Mouse (Mus musculus) spleen, adult 2 months (tissue): ENCODE measurements at regions not wholly inside any gene's neighbourhood (a gene's known extent, or its start where the extent isn't known, plus 50 kb on each side); places are given as distances from the start of the nearest gene placed in this dataset.

Source experiments
- CTCF ChIP-seq: fragments of 200-500 bp; IDR thresholded peaks from 2 replicates; pipeline ENCODE4 v1.5.1; 2011; ENCODE audit warnings: mild to moderate bottlenecking, inconsistent platforms; ENCODE audit not compliant: insufficient read depth, insufficient read length, insufficient replicate concordance; ENCODE audit errors: extremely low read depth
- POLR2A ChIP-seq: fragments of 200-500 bp; IDR thresholded peaks from 2 replicates; pipeline ENCODE4 v1.6.1; 2011; ENCODE audit warnings: low read depth, low read length, inconsistent platforms

DNA sequence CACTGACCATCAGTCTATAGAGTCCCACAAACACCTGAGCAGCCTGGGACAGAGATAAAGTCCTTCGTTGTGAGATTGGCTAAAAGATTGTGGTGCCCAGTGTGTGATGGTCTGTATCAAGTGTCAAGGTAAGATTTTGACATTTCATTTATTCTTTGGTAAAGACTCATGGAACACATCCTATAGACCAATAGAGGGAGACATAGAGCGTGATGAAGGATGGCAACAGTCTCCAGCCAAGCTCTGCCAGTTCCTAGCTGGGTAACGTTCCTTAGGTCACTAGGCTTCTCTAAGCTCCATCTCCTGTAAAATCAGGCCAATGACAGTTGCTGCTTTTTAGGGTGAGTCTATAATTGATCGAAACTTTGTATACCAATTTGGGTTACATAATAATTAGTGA, 526.0 kb downstream of the Grin2a start:
- TF ChIP-seq CTCF = no peak
- TF ChIP-seq POLR2A = no peak
